Mouse (Mus musculus): ENCODE data around the gene Prss48.
"Not testable (repeated sequence)": the region's sequence is repeated elsewhere in the genome, so short reads cannot be mapped to it uniquely, and the experiment has no call there.

Gene Prss48

GRCm38 (mm10) chr3:86002940-86003339, 649 bp upstream of the Prss48 start:
- no peak for DNase-seq (ENCODE audit: low read depth)

DNA sequence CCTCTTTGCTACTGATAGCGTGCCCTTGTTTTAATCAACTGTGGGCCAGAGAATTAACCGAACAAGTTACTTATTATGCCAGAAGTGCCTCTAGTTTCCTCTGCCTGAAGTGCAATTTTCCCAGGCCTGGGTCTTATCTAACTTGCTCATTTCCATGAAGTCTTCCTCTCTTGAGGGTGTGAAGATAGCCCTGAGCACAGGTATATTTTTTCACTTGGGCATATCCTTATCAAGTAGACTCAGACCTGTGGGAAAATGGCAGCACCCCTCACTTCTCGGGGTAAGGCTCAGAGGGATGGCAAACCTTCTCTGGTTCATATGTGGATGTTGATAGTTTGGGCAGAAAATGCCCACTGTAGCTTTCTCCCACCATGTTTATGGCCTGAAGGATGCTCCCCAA, 1.0 kb downstream of the Prss48 start:
- DNase-seq (ENCODE audit: low read depth), result no peak

- DNase-seq (ENCODE audit: low read depth), result no peak
Observed at GRCm38 (mm10) chr3:85994645-85995044, 7.6 kb downstream of the Prss48 start.

DNA sequence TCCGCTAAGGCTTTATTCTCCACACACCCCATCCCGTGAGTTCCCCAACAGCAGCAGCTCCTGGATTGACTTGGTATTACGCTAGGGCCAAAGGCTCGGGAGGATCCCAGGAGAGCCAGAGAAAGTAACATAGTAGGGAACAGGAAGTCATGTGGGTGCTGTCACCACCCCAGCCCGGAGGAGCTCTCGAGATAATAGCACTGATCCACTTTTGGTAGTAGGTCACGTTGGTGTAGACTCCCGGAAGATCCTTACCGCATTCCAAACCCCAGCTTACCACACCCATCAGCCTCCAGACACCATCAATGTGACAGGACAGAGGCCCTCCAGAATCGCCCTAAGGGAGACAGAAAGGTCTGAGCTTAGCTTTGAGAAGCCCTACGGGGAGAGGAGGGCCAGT, 8.5 kb downstream of the Prss48 start:
- no peak for DNase-seq (ENCODE audit: low read depth)

- DNase-seq (ENCODE audit: low read depth), result no peak
Observed at GRCm38 (mm10) chr3:85991802-85992156, 10.5 kb downstream of the Prss48 start.

- no peak for DNase-seq (ENCODE audit: low read depth)
Observed at GRCm38 (mm10) chr3:85991140-85991801, 11.0 kb downstream of the Prss48 start.

- no peak for DNase-seq (ENCODE audit: low read depth)
Observed at GRCm38 (mm10) chr3:85987225-85987624, 15.1 kb downstream of the Prss48 start.

- DNase-seq (ENCODE audit: low read depth), result no peak
Observed at GRCm38 (mm10) chr3:85984537-85984936, 17.8 kb downstream of the Prss48 start.

DNA sequence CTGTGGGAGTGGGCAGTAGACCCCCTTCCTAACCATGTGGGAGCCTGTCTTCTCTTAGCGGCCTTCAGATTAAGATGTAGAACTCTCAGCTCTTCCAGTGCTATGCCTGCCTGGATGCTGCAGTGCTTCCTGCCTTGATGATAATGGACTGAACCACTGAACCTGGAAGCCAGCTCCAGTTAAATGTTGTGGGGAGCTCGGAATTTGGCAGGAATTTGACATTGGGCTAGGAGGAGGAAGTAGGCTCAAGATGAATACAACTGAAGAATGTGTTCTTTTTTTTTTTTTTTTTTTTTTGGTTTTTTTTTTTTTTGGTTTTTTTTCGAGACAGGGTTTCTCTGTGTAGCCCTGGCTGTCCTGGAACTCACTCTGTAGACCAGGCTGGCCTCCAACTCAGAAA, 20.5 kb downstream of the Prss48 start:
- DNase-seq (ENCODE audit: low read depth), result not testable (repeated sequence)

DNA sequence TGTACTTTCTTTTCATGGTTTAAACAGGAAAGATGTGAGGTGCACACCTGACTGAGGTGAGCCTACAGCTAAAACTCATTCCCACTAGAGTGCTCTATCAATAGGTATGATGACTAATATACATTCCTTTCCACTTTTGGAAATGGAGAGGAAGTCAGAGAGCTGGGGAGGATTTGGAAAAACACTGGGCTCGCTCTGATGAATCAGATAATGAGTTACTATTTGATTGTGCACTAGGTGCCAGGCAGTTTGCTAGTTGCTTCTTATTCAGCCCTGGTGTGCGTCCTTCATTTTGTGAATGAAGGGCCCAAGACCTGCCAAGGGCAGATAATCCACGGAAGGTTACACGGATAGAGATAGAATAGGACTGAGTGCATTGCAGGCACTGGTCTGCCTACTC, 22.3 kb downstream of the Prss48 start:
- DNase-seq (ENCODE audit: low read depth), result no peak

GRCm38 (mm10) chr3:85974451-85974850, 27.8 kb downstream of the Prss48 start:
- DNase-seq (ENCODE audit: low read depth), result no peak

GRCm38 (mm10) chr3:85973376-85974140, 28.7 kb downstream of the Prss48 start:
- no peak for DNase-seq (ENCODE audit: low read depth)

DNA sequence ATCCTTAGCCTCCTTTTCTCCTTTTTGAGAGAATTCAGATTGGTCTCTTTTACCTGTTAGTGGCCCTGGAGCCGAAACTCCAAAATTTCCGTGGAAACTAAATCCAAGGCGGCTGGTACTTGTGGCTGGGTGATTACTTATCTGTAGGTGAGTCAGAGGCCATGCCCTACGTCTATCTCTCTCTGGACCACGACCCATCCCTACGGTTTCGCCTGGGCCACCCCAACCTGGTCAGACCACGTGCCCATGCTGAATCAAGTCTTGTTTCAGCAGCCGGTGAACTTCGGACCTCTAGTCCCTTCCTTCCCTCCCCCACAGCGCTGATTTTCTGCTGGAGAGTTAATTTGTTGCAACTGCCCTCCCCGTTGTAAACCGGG, 30.7 kb downstream of the Prss48 start:
- DNase-seq (ENCODE audit: low read depth), result no peak

GRCm38 (mm10) chr3:85970742-85971598, 31.3 kb downstream of the Prss48 start, which contains the start of gene Sh3d19:
Gene Sh3d19 (plus strand): TSS chr3:85971109.
- DNase-seq (ENCODE audit: low read depth), result no peak

DNA sequence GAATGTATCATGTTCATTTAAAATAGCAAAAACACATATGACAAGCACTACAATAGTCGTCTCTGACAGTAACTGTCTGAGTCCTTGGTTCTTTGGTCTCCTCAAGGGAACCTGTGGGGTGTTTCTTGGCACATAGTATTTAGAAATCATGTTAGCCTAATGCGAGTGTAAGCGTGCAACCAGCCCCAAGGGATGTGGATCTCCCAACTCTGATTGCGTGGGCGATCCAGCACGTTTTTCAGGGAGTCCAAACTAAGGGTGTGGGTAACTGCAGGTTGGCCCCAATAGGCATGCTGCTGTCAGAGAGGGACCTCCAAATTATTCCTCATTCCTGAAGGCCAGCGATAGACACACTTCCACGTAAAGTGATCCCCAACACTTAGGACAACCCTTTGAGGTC, 33.3 kb downstream of the Prss48 start:
- DNase-seq (ENCODE audit: low read depth), result no peak

DNA sequence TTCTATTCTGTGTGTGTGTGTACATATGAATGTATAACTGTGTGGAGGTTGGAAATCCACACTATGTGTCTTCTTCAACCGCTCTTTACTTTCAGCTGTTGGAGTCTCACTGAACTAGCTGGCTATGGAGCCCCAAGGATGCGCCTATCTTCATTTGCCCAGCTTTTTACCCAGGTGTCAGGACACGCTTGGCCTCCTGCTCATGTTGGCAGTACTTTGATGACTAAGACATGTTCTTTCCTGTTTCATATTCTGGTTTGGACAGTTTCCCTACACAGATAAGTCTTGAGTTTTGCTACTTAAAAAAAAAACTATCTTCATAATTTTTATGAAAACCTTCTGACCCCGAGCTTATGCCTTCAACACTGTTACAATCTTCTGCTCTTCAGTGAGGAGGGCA, 36.8 kb downstream of the Prss48 start:
- DNase-seq (ENCODE audit: low read depth), result no peak

DNA sequence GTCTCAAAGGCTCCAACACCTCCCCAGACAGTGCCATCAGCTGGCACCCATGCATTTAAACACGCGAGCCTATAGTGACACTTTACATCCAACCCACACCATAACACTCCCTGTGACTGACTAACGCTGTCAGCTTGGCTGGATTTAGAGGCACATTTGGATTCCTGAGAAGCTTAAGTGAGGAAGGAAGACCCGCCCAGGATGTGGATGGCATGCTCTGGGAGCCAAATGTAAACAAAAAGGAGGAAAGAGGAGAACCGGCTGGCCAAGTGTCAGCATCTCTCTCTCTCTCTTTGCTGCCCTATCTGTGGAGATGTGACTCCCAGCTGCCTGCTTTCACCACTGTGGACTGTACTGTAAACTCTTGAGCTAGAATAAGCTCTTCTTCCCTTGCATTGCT, 41.2 kb downstream of the Prss48 start:
- no peak for DNase-seq (ENCODE audit: low read depth)

DNA sequence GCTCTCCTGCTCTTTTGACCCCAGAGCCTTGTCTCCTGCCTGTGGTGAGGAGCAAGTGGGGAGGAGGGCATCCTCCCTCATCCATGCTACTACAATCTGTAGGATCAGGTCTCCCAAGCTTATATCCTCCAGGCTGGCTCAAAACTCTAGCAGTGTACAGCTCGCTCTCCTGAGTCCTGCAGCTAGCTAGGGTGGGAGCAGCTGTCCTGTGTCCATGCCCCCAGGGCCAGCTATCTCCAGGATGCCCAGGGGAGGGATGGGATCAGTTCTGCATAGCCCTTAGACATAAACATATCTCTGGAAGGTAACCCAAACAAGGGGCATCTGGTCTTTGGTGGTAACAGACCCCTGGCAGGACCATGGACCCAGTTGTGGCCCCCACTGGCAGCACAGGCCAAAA, 42.6 kb downstream of the Prss48 start:
- DNase-seq (ENCODE audit: low read depth), result no peak

- no peak for DNase-seq (ENCODE audit: low read depth)
Observed at GRCm38 (mm10) chr3:85955704-85956103, 46.6 kb downstream of the Prss48 start.

DNA sequence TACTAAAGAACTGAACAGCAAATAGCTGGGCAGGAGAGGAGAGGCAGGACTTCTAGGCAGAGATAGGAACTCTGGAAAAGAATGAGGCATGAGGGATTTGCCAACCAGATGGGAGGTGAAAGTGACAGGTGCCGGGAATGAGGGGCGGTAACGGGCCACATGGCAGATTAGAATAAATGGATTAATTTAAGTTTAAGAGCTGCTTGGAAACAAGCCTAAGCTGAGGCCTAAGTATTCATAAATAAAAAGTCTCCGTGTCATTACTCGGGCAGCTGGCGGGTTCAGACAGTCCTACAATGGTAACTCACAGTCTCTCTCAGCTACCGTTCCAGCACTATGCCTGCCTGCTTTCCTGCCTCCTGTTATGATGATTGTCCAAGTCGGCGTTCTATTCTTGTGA, 47.0 kb downstream of the Prss48 start:
- no peak for DNase-seq (ENCODE audit: low read depth)

- DNase-seq (ENCODE audit: low read depth), result no peak
Observed at GRCm38 (mm10) chr3:85952696-85953283, 49.5 kb downstream of the Prss48 start.

- no peak for DNase-seq (ENCODE audit: low read depth)
Observed at GRCm38 (mm10) chr3:85950914-85951313, 51.4 kb downstream of the Prss48 start.
